12 mouse cellular contexts compared by ENCODE assay signal in genomic region chr8:57331727-57332630, GRCm38 (mm10). TPM values are rescaled to one million over a fixed set of nuclear protein-coding genes. Genes with fewer than 3 reads are reported as not detected.
DNase-seq lines count a peak whose midpoint lies in the region; ATAC-seq and TF ChIP-seq lines count a peak whose summit lies in the region.
"Had no signal": no experiment of that assay in that cellular context is flagged by ENCODE, and none has a peak within 500 bp of the region (broad histone marks: within the 10 kb centered on the region; RNA-seq: fewer than 3 reads in every experiment).

No protein-coding gene starts in this region.

- no peak for DNase-seq in lung, embryonic 14.5 days
- DNase-seq in lung, postnatal 25 days (ENCODE audit: low spot score) = no peak
- peak; percentile 75 for DNase-seq in intestine, embryonic 14.5 days (ENCODE audit: low spot score)
- DNase-seq in lung, adult 18-20 months = no peak
- no peak for DNase-seq in adrenal gland, adult 2 months
- DNase-seq: right cerebral cortex, postnatal 14 days; thymus, adult 18-20 months had no signal

- H3K27me3 ChIP-seq in lung, embryonic 14.5 days (ENCODE audit: insufficient read depth, low read length) = peaks cover 96% of the 10 kb centered on the region
- peaks cover 95% of the 10 kb centered on the region for H3K27me3 ChIP-seq in embryonic facial prominence, embryonic 15.5 days
- H3K27me3 ChIP-seq in intestine, embryonic 14.5 days (replicated peaks; ENCODE audit: control insufficient read depth, insufficient read depth, low read length) = peaks cover 47% of the 10 kb centered on the region
- H3K27me3 ChIP-seq in small intestine, adult 2 months (ENCODE audit: control insufficient read depth, insufficient read depth, low read length) = peaks cover 70% of the 10 kb centered on the region

- TF ChIP-seq POLR2A in small intestine, adult 2 months (IDR thresholded peaks at IDR 0.05; ENCODE audit: low read depth, low read length) = no peak

- peak overlapping the region; percentile 38; the same call in 1 of the 2 replicates for H3K27ac ChIP-seq in lung, embryonic 14.5 days (ENCODE audit: low read depth)
- H3K27ac ChIP-seq in embryonic facial prominence, embryonic 15.5 days (replicated peaks) = peak overlapping the region; percentile 72
- H3K27ac ChIP-seq in intestine, embryonic 14.5 days (ENCODE audit: low read depth) = peak overlapping the region; percentile 85
- H3K27ac ChIP-seq in small intestine, adult 2 months (ENCODE audit: insufficient read depth, low read depth, low read length) = no peak overlapping the region

- no peaks in the 10 kb centered on the region; the same call in 1 of the 2 replicates for H3K4me1 ChIP-seq in lung, embryonic 14.5 days (ENCODE audit: insufficient read depth)
- peaks cover 26% of the 10 kb centered on the region for H3K4me1 ChIP-seq in embryonic facial prominence, embryonic 15.5 days
- H3K4me1 ChIP-seq in intestine, embryonic 14.5 days (replicated peaks; ENCODE audit: control insufficient read depth, insufficient read depth, low read length) = peaks cover 5% of the 10 kb centered on the region; the same call in 1 of the 2 replicates
- no peaks in the 10 kb centered on the region for H3K4me1 ChIP-seq in small intestine, adult 2 months (ENCODE audit: control insufficient read depth, insufficient read depth, insufficient read length, low read length)

- no peak overlapping the region for H3K9ac ChIP-seq in lung, embryonic 14.5 days
- no peak overlapping the region for H3K9ac ChIP-seq in embryonic facial prominence, embryonic 15.5 days
- peak overlapping the region; percentile 61 for H3K9ac ChIP-seq in intestine, embryonic 14.5 days (ENCODE audit: low read length)

- 2% methylated on average over 29 of the region's 29 CpGs for WGBS in lung, embryonic 14.5 days
- 2% methylated on average over 29 of the region's 29 CpGs for whole genome bisulfite sequencing in embryonic facial prominence, embryonic 15.5 days
- WGBS in intestine, embryonic 14.5 days = 1% methylated on average over 29 of the region's 29 CpGs
- WGBS in small intestine, adult 2 months = 8% methylated on average over 29 of the region's 29 CpGs

- H3K4me3 ChIP-seq in lung, embryonic 14.5 days (ENCODE audit: low read depth, low read length) = peak overlapping the region; percentile 12; the same call in 1 of the 2 replicates
- H3K4me3 ChIP-seq in embryonic facial prominence, embryonic 15.5 days (replicated peaks) = peak overlapping the region; percentile 31
- peak overlapping the region; percentile 41 for H3K4me3 ChIP-seq in intestine, embryonic 14.5 days (ENCODE audit: low read depth, low read length)
- H3K4me3 ChIP-seq in small intestine, adult 2 months (ENCODE audit: low read depth, low read length) = peak overlapping the region; percentile 10; the same call in 1 of the 2 replicates

- no peak for TF ChIP-seq CTCF in lung, embryonic 14.5 days (IDR thresholded peaks at IDR 0.05; ENCODE audit: low read depth)
- no peak for TF ChIP-seq CTCF in small intestine, adult 2 months (IDR thresholded peaks at IDR 0.05; ENCODE audit: extremely low read depth, insufficient read length, insufficient replicate concordance, low read depth, low read length)

- no peaks in the 10 kb centered on the region for H3K9me3 ChIP-seq in lung, embryonic 14.5 days (ENCODE audit: low read depth, low read length)
- no peaks in the 10 kb centered on the region for H3K9me3 ChIP-seq in embryonic facial prominence, embryonic 15.5 days (replicated peaks)
- no peaks in the 10 kb centered on the region for H3K9me3 ChIP-seq in intestine, embryonic 14.5 days (ENCODE audit: control insufficient read depth, low read length)

- no peaks in the 10 kb centered on the region for H3K36me3 ChIP-seq in lung, embryonic 14.5 days (ENCODE audit: insufficient read depth)
- H3K36me3 ChIP-seq in embryonic facial prominence, embryonic 15.5 days = no peaks in the 10 kb centered on the region
- H3K36me3 ChIP-seq in intestine, embryonic 14.5 days (ENCODE audit: control insufficient read depth, insufficient read depth, low read length) = no peaks in the 10 kb centered on the region
- no peaks in the 10 kb centered on the region for H3K36me3 ChIP-seq in small intestine, adult 2 months (ENCODE audit: control insufficient read depth, insufficient read depth, low read length)

- no peak for ATAC-seq in lung, embryonic 14.5 days (ENCODE audit: insufficient read depth)
- ATAC-seq in embryonic facial prominence, embryonic 15.5 days (ENCODE audit: insufficient number of reproducible peaks, low FRiP score, low TSS enrichment, low read depth) = no peak
- peak; percentile 65 for ATAC-seq in intestine, embryonic 14.5 days (replicated peaks; ENCODE audit: low FRiP score, low TSS enrichment, low read depth)
- ATAC-seq in activated CD4-positive, CD25-positive, alpha-beta regulatory T cell, adult 4 months = no peak
- ATAC-seq: hindbrain, embryonic 16.5 days had no signal

- H3K4me2 ChIP-seq in lung, embryonic 14.5 days = peak overlapping the region; percentile 5; the same call in 1 of the 2 replicates
- 0 out of 2 replicates have a peak overlapping the region, but pooled peaks have one; percentile 15 for H3K4me2 ChIP-seq in embryonic facial prominence, embryonic 15.5 days (replicated peaks)
- H3K4me2 ChIP-seq in intestine, embryonic 14.5 days (ENCODE audit: low read length) = peak overlapping the region; percentile 53

RNA-seq across cellular contexts. Expression of gene Hand2, which starts 11.2 kb away (rescaled TPM):
- 0.16 and 0.24 TPM in 2 replicates for polyA plus RNA-seq in lung, embryonic 14.5 days (2014; fragmentation: Nextera tagmentation; extraction: Ambion mirVana)
- polyA plus RNA-seq in embryonic facial prominence, embryonic 15.5 days (2015; fragmentation: Nextera tagmentation; extraction: Ambion mirVana) = 2.3 and 3.8 TPM in 2 replicates
- polyA plus RNA-seq in intestine, embryonic 14.5 days (2014; fragmentation: Nextera tagmentation; extraction: Ambion mirVana) = 13.1 and 15.9 TPM in 2 replicates
- polyA plus RNA-seq in small intestine, adult 2 months (2012; rRNA removed) = 5.5 and 6.5 TPM in 2 replicates
- total RNA-seq in adrenal gland, adult 2 months (2021) = 10 to 100 TPM; 30.6 to 56.3 TPM
- polyA plus RNA-seq in adrenal gland, adult 2 months (2012; rRNA removed) = 46.9 and 76.2 TPM in 2 replicates
- polyA plus RNA-seq in activated CD4-positive, CD25-positive, alpha-beta regulatory T cell, adult 4 months (2017; shearing (Covaris generic)) = not detected
- total RNA-seq: left cerebral cortex, postnatal 25 days had no signal
- polyA plus RNA-seq: hindbrain, embryonic 16.5 days had no signal
